Mouse (Mus musculus) heart, adult 8-10 months (tissue): Measurements from ENCODE around the gene Nhp2. TPM values are rescaled to one million over a fixed set of nuclear protein-coding genes. Genes with fewer than 3 reads are reported as not detected.

Experiments used
- DNase-seq: peaks from one replicate; pipeline ENCODE4 v3.0.0; 2022; ENCODE audit warnings: low spot score
- total RNA-seq, 4 experiments: library from RNA; stranded (reverse); gene quantifications; 2 replicates each; pipeline ENCODE4 v1.2.4; 2022

Gene Nhp2
- total RNA-seq = 10 to 100 TPM; 18.4 to 23.7 (median 21.4) TPM

GRCm38 (mm10) chr11:51619409-51620060, at the start of gene Nhp2:
Gene Nhp2, plus strand, starts transcription at chr11:51619735.
- DNase-seq = peak; percentile 97

- DNase-seq = no peak
These were observed 43.1 kb upstream of the Nhp2 start for GRCm38 (mm10) chr11:51576454-51576853.

GRCm38 (mm10) chr11:51577587-51577986, 41.9 kb upstream of the Nhp2 start:
- DNase-seq = no peak

- DNase-seq = no peak
These were observed 40.5 kb upstream of the Nhp2 start for GRCm38 (mm10) chr11:51579024-51579423.

GRCm38 (mm10) chr11:51582713-51583112, 36.8 kb upstream of the Nhp2 start:
- DNase-seq = peak; percentile 61

- DNase-seq = no peak
These were observed 35.5 kb upstream of the Nhp2 start for GRCm38 (mm10) chr11:51584057-51584430.

- peak; percentile 97 for DNase-seq
These were observed 34.9 kb upstream of the Nhp2 start, which contains the start of gene Phykpl for GRCm38 (mm10) chr11:51584431-51585248. Gene Phykpl, plus strand, starts transcription at chr11:51584757.

- DNase-seq = no peak
These were observed 33.8 kb upstream of the Nhp2 start for GRCm38 (mm10) chr11:51585608-51586252.

GRCm38 (mm10) chr11:51586411-51586810, 33.1 kb upstream of the Nhp2 start:
- no peak for DNase-seq

- DNase-seq = no peak
These were observed 32.5 kb upstream of the Nhp2 start for GRCm38 (mm10) chr11:51587059-51587458.

GRCm38 (mm10) chr11:51588833-51589232, 30.7 kb upstream of the Nhp2 start:
- DNase-seq = no peak

GRCm38 (mm10) chr11:51590002-51590401, 29.5 kb upstream of the Nhp2 start:
- no peak for DNase-seq

- DNase-seq = no peak
These were observed 28.4 kb upstream of the Nhp2 start for GRCm38 (mm10) chr11:51591168-51591567.

GRCm38 (mm10) chr11:51591915-51592314, 27.6 kb upstream of the Nhp2 start:
- no peak for DNase-seq

GRCm38 (mm10) chr11:51593368-51593767, 26.2 kb upstream of the Nhp2 start:
- no peak for DNase-seq

GRCm38 (mm10) chr11:51593849-51594248, 25.7 kb upstream of the Nhp2 start:
- DNase-seq = no peak

GRCm38 (mm10) chr11:51594715-51595350, 24.7 kb upstream of the Nhp2 start:
- no peak for DNase-seq

GRCm38 (mm10) chr11:51595459-51596083, 24.0 kb upstream of the Nhp2 start:
- no peak for DNase-seq

- DNase-seq = no peak
These were observed 22.0 kb upstream of the Nhp2 start for GRCm38 (mm10) chr11:51597553-51597952.

- no peak for DNase-seq
These were observed 17.3 kb upstream of the Nhp2 start for GRCm38 (mm10) chr11:51602253-51602652.

- DNase-seq = peak; percentile 89
These were observed 13.7 kb upstream of the Nhp2 start for GRCm38 (mm10) chr11:51605602-51606446.
